Mouse (Mus musculus) thymus, postnatal 36 days (tissue): Measurements from ENCODE around the gene Rtn4ip1.
A peak's percentile ranks its signal among the peaks of the same experiment; 100 is the strongest.
"Not testable (repeated sequence)": the region's sequence is repeated elsewhere in the genome, so short reads cannot be mapped to it uniquely, and the experiment has no call there.

Experiments
- DNase-seq, 2 experiments: peaks; one replicate each; pipeline ENCODE4 v3.0.0; 2022; ENCODE audit warnings: mixed read lengths in 2 of 2

The Rtn4ip1 gene

GRCm38 (mm10) chr10:43939136-43939662 lies 37.6 kb downstream of the Rtn4ip1 start:
- no peak for DNase-seq

- no peak for DNase-seq
Measured at GRCm38 (mm10) chr10:43943736-43944135, 42.1 kb downstream of the Rtn4ip1 start.

- no peak for DNase-seq
Measured at GRCm38 (mm10) chr10:43945435-43945834, 43.8 kb downstream of the Rtn4ip1 start.

- peak; percentile 50 to 54 for DNase-seq
Measured at GRCm38 (mm10) chr10:43953942-43954341, 52.3 kb downstream of the Rtn4ip1 start.

DNA sequence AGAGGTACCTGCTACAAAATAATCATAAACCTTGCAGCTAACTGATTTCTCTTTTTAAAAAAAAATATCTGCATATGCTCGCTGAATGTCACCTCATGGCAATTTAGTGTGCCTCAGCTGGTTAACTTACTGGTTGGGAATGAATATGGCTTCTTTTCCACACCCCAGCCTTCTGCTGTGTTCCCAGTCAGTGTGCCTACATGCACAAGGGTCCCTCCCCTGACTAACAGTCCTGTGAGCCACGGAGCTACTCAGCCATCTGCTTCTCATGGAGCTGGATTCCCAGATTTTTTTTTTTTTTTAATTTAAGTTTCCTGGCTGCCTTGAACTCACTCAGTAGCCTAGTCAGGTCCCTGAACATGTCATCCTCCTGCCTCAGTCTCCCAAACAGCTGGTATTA lies 63.3 kb downstream of the Rtn4ip1 start:
- no peak for DNase-seq

GRCm38 (mm10) chr10:43973244-43973643 lies 71.6 kb downstream of the Rtn4ip1 start:
- no peak for DNase-seq

GRCm38 (mm10) chr10:43977353-43977752 lies 75.7 kb downstream of the Rtn4ip1 start:
- no peak for DNase-seq

- no peak for DNase-seq
Measured at GRCm38 (mm10) chr10:43980080-43980479, 78.5 kb downstream of the Rtn4ip1 start.

DNA sequence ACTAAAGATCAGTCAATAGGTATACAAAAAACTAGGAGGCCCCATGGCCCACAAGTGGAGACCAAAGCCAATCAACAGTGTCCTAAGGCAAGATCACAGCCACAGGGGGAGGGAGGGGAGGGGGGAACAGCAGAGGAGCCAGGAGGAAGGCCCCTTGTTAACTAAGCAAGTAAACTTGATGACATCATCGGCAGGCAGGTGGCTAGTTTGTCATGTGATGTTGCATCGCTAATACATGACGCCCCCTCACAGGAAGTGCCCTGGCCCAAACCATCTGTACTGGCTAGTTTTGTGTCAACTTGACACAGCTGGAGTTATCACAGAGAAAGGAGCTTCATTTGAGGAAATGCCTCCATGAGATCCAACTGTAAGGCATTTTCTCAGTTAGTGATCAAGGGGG lies 79.1 kb downstream of the Rtn4ip1 start:
- not testable (repeated sequence) for DNase-seq

DNA sequence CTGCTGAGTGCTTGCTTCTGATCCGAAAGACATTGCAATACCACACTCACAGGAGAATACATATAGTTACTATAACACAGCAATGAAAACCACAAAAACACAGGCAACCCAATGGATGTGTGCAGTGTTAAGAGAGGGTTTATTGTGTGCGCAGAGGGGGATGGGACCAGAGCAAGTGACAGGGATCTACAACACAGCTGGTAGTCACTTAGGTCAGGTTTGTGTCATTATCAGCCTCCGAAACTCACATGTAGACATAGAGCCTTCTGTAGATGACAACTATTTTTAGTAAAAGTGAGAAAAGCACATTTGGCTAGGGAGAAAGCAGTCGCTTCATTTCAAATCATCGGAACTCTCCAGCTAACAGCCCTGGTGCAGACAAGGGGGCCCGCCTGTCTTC lies 80.9 kb downstream of the Rtn4ip1 start:
- DNase-seq, result no peak

DNA sequence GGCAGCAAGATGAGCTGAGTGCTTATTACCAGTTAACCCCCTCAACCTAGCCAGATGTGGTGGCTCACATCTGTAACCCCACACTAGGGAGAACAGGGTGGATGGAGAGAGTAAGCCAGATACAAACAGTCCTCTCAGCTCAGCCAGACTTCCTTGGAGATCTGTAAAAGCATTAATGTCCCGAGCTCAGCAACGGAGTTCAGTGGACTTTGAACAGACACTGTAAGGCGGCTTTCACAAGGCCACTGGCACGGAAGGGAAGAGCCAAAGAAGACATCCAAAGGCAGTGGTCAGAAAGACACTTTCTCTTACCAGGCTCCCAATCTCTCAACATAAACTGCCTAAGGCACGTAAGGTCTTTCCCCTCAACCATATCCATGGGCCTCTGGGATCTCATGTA lies 81.6 kb downstream of the Rtn4ip1 start:
- no peak for DNase-seq

DNA sequence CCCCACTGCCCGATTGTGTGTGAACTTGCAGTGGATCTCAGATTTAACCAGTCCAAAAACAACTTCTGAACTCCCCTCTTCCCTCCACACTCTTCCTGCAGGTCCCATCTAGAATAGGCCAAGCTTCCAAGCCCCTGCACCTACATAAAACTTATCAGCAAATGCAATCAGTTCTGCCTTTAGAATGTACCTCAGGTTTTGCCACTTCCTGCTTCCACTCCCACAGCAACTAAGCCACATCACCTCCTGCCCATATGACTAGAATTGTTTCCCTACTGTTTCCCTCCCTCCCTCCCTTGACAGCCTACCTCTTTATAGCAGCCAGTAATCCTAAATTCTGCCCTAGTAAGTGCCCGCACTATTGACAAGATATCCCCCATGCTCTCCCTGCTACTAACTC lies 82.3 kb downstream of the Rtn4ip1 start:
- DNase-seq, result no peak

- no peak for DNase-seq
Measured at GRCm38 (mm10) chr10:43991268-43991667, 89.7 kb downstream of the Rtn4ip1 start.

DNA sequence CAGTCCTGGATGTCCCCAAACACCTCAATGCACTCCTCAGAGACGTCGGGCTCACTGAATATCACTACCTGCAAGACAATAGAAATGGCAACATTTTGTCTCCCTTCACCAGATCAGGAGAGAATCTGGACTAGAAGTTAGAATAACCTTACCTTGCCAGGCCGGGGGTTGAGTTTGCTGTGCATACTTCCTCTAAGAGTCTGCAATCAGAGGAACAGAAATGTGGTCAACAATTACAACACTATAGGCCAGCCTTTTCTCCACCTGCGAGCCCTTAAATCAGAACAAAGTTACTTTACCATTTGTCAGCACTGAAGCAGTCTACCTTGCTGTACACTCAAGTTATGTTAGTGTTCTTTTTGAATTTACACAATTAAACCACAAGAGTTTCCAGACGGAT lies 90.9 kb downstream of the Rtn4ip1 start:
- DNase-seq, result no peak

DNA sequence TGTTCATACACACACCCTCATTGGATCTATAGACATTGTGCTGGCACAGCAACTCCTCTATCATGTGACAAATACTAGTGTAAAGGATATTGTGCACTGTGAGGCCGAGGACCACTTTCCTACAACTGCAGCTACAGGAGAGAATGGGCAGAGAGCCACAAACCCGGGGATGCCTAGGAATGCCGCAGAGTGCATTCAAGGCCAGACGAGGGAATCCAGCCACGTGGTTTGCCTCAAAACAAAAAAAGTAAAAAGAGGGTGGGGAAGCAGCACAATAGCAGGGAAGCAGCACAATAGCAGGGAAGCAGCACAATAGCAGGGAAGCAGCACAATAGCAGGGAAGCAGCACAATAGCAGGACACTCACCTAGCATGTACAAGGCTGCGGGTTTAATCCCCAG lies 91.6 kb downstream of the Rtn4ip1 start:
- no peak for DNase-seq

DNA sequence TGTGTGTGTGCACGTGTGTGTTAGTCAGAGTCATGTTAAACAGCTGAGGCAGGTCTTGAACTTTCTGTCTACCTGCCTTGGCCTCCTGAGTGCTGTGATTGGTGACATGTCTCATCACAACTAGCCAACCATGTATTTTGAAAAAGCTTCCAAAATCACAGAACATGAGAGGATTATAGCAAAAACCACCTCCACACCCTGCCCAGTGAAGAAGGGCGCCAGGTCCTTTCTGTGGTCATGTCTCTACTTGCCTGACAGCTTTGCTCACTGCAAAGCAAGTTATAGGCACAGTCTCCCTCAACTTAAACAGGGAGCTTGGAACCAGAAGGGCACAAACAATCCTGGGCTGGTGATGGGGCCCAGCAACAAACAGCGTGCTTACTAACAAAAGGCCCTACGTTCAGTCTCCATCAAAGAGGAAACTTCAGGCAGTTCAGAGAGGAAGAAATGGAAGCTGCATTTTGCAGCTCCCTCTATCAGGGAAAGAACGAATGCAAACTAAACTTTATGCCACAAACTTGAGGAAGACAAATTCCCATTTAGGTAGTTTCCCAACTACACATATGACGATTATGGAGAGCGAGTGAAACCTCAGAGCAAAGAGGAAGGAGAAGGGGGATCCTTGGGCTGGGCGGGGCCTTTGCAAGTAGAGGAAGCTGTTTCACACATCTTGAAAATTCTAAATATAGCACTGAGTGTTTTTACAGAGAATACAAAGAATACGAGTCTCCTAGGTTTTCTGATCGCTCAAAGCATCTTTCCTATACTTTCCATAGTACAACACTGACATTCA lies 94.4 kb downstream of the Rtn4ip1 start:
- DNase-seq, result peak; percentile 24 to 45

DNA sequence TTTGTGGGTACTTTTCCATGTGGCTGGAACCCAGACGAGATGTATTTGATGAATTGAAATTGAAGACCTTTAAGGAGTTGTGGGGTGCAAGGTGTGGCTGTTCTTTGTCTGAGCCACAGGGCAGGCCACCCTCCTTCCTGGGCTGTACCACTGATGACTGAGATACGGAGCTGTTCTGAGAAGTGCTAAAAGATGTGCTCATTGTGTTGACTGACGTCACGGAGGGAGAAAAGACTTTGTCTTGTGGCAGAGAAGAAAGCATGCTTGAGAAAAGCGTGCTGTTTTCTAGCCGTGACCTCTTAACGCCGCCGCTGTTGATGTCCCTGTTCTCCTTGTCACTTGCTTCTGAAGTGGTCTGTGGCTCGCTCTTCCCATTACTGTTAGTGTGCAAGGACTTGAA lies 95.7 kb downstream of the Rtn4ip1 start:
- peak; percentile 9 to 45 for DNase-seq

- no peak for DNase-seq
Measured at GRCm38 (mm10) chr10:43998023-43998422, 96.4 kb downstream of the Rtn4ip1 start.

DNA sequence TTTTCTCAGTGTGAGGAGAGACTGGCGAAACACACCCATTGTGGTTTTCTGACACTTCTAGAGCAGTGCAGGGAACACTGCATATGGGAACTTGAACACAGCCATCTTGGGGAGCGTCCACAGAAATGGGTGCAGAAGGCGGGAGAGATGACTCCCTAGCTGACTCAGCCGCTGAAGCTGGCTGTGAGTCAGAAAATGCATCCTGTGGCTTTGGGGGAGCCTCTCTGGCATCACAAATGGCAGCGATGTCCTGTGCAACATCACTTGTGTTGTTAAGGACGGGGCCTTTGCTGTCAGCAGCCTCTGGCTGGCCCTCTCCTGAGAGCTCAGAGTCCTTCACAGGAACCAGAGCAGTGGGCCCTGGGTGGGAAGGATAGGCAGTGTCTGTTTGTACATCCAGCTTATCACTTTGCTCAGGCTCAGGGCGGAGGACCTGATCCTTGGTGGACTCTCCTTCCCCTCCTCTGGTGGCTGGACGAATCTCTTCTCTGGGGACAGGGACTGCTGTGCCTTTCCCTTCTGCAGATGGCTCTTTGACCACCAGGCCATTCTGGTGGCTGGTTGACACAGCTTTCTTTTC lies 97.0 kb downstream of the Rtn4ip1 start:
- no peak for DNase-seq

DNA sequence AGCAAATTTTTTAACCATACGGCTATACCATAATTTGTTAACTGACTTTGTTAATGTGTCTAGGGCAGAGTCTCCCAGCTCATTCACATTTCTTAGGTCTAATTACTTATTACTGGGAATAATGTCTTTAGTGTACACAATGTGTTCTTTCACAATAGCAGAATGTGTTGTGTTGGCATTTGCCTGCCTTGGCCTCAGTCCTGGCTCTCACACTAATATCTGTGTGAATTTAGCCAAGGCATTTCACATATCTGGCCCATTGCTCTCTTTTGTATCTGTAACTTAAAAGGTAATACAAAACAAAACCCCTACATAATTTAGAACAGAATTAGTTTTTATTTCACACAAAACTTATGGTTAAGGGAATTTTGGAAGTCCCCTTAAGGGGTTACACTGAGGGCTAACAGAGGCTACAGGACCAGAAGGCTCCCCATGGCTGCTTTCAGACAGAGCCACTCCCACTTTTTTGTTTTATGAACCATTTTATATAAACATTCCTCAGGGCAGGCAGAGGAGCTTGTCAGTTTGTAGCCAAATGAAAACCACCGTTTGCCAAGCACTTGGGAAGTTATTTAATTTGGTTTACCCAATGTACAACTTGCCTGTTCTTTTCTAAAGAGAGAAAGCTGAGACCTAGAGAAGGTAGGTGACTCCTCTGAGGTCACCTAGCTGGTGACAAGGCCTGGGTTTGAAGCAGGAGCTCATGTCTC lies 98.7 kb downstream of the Rtn4ip1 start:
- DNase-seq, result no peak

GRCm38 (mm10) chr10:44002004-44002940 lies 100.7 kb downstream of the Rtn4ip1 start:
- DNase-seq, result peak in 1 of 2 experiments; percentile 29

DNA sequence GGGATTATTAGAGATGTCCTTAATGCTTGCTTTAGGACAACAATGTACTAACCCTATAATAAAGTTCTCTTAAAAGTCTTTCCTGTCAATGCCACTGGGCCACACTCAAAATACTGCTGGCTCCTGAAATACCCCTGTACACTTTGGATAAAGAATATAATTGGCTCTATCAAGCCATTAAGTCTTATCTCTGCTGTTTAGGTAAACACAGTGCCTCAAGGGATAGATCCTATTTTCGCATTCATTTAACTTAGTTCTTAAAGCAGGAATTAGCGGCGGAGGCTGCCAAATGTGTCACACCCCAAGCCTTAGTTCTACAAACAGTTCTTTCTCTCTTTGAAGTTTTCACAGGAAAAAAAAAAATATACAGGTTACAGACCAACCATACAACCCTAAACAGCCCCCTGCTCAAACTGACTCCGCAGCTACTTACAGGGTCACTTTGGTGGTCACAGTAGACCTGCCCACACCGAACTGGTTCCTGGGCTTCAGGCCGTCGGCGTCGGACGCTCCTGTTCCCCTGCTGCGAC lies 101.5 kb downstream of the Rtn4ip1 start:
- no peak for DNase-seq
